Mouse (Mus musculus): ENCODE measurements around the gene Arfip1. TPM values are rescaled to one million over a fixed set of nuclear protein-coding genes. Genes with fewer than 3 reads are reported as not detected.
A peak's percentile ranks its signal among the peaks of the same experiment; 100 is the strongest.

Gene Arfip1
- polyA plus RNA-seq, 1 experiment from 2014 or later = 14.2 TPM

DNA sequence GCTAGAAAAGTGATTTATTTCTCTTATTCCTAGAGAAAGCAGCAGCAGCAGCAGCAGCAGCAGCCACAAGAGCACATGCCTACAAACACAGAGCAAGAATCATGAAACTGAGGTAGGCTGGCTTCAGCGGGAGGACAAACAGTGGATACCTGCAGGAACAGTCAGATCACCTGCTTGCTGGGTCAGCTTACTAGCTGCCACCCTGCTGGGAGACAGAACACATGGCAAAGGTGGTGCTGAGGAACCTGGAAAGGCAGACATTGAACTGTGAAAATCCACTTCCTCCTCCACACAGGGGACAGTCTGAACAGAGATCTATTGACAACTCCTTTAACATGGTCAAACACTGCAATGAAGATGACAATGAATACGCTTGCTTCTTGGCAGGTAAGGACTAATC is 53.4 kb downstream of the Arfip1 start:
- H3K4me2 ChIP-seq = no peak overlapping the region
- H3K4me3 ChIP-seq (replicated peaks) = no peak overlapping the region
- DNase-seq (no peak), ATAC-seq (ENCODE audit: low read depth) (no peak)
- H3K9me3 ChIP-seq (replicated peaks) = no peaks in the 10 kb centered on the region
- H3K36me3 ChIP-seq = no peaks in the 10 kb centered on the region
- no peak overlapping the region for H3K27ac ChIP-seq
- H3K27me3 ChIP-seq = no peaks in the 10 kb centered on the region
- H3K4me1 ChIP-seq (replicated peaks) = no peaks in the 10 kb centered on the region
- 73% methylated on average over 2 of the region's 2 CpGs for WGBS (ENCODE audit: insufficient replicate concordance)
- no peak overlapping the region for H3K9ac ChIP-seq

DNA sequence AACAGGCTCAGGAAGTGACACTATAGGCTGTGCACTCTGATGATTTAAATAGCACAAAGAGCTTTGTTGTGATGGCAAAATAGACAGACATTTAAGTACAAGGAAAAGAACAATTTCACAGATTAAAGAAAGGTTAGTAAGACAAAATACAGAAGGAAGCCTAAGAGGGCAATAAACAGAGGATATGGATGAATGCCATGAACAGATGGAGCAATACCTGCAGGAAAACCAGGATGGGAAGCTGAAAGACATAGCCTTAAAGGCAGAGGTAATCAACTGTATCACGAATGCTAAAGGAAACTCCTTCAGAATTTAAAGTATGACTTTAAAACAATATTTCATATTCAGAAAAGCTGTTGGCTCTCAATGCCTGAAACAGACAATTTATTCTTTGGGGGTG is 57.5 kb downstream of the Arfip1 start:
- Histone ChIP-seq H3K9me3 (replicated peaks) (no peaks in the 10 kb centered on the region), H3K4me1 (replicated peaks) (no peaks in the 10 kb centered on the region), H3K9ac (no peak overlapping the region), H3K4me2 (no peak overlapping the region), H3K4me3 (replicated peaks) (no peak overlapping the region), H3K27ac (no peak overlapping the region), H3K27me3 (no peaks in the 10 kb centered on the region), H3K36me3 (no peaks in the 10 kb centered on the region)
- no peak for ATAC-seq (ENCODE audit: low read depth)
- no peak for DNase-seq
- 61% methylated on average over 1 of the region's 1 CpGs for WGBS (ENCODE audit: insufficient replicate concordance)

DNA sequence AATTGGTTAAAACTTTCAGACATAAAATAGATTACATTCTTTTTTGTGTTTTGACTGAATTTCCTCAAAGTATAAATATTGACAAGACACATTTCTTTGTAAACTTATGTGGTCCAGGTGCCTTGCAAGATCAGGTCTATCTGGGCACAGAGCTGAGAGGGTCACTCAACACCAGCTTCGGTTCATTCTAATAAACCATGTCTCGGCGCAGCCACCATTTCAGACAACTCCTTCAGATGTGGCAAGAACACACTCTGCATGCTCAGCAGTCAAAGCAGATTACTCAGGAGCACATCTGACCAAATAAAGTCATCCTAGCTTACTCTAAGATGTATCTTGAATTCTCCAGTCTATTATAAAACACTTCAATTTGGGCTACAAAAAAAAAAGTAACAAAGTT is 66.3 kb downstream of the Arfip1 start:
- Histone ChIP-seq H3K4me1 (replicated peaks) (peaks cover 16% of the 10 kb centered on the region), H3K9me3 (replicated peaks) (no peaks in the 10 kb centered on the region), H3K27ac (no peak overlapping the region), H3K4me3 (replicated peaks) (no peak overlapping the region), H3K4me2 (no peak overlapping the region), H3K9ac (no peak overlapping the region), H3K27me3 (no peaks in the 10 kb centered on the region), H3K36me3 (0 out of 2 replicates have a peak, but pooled peaks cover 7% of the 10 kb centered on the region)
- WGBS (ENCODE audit: insufficient replicate concordance) = 91% methylated on average over 3 of the region's 3 CpGs
- no peak for DNase-seq
- no peak for ATAC-seq (ENCODE audit: low read depth)

DNA sequence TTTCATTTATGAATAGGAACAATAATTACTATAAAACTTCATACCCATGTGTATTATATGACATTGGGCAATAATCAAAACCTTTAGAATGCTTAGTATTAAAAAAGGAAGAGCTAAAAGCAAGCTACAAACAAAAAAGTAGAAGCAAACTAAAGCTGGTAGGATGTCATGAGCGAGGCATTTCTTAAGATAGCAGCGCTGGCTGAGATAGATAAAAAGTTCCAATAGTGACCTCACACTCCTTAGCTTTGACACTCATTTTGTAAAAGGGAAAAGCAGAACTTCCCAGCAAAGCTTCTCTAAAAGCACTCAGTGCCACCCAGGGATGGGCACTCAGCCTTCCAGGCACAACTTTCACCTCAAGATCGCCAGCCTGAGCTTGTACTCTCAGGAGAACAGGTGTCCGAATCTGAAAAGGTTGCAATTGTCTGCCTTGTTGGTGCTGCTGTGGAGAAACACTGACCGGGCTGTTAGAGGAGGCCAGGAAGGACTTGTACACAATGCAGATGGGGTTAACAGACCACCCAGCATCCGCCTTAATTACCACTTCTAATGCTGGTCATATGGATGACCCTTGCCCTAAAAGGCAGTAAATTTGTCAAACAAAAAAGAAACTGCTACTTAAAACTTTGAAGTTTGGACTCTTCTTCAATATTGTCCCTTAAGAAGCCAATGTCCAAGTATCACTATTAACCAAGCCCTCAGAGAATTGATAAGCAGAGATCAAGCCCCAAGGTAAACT is 69.5 kb downstream of the Arfip1 start:
- 47% methylated on average over 6 of the region's 6 CpGs for WGBS (ENCODE audit: insufficient replicate concordance)
- ATAC-seq (ENCODE audit: low read depth) = no peak
- no peak for DNase-seq

DNA sequence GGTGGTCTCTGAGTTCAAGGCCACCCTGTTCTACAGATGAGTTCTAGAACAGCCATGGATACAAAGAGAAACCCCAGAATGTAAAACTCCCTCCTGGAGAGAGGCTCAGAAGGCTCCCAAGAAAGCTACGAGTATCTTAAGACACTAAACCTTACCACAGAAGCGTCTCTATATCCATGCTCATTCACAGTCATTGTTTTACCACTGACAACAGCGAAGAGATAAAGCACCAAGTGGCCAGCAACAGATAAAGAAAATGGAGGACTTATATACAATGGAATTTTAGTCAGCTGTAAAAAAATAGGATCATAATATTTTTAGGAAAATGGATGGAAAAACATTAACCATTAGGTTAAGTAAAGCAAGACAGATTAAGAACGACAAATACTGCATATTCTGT is 77.2 kb downstream of the Arfip1 start:
- WGBS (ENCODE audit: insufficient replicate concordance) = 34% methylated on average over 4 of the region's 4 CpGs
- no peak overlapping the region for H3K4me3 ChIP-seq (replicated peaks)
- no peaks in the 10 kb centered on the region for H3K9me3 ChIP-seq (replicated peaks)
- peaks cover 17% of the 10 kb centered on the region for H3K4me1 ChIP-seq (replicated peaks)
- H3K27ac ChIP-seq = no peak overlapping the region
- H3K36me3 ChIP-seq = no peaks in the 10 kb centered on the region
- H3K4me2 ChIP-seq = no peak overlapping the region
- no peaks in the 10 kb centered on the region for H3K27me3 ChIP-seq
- DNase-seq (no peak), ATAC-seq (ENCODE audit: low read depth) (peak; percentile 53; the same call in 1 of the 2 replicates)
- H3K9ac ChIP-seq = no peak overlapping the region

More for the DNA sequence above, 69.5 kb downstream of the Arfip1 start:
- H3K27me3 ChIP-seq = no peaks in the 10 kb centered on the region
- H3K4me3 ChIP-seq (replicated peaks) = no peak overlapping the region
- H3K4me2 ChIP-seq = no peak overlapping the region
- H3K4me1 ChIP-seq (replicated peaks) = peaks cover 14% of the 10 kb centered on the region
- no peak overlapping the region for H3K9ac ChIP-seq
- no peaks in the 10 kb centered on the region for H3K9me3 ChIP-seq (replicated peaks)
- no peak overlapping the region for H3K27ac ChIP-seq
- 0 out of 2 replicates have a peak, but pooled peaks cover 3% of the 10 kb centered on the region for H3K36me3 ChIP-seq

- no peak overlapping the region for H3K9ac ChIP-seq
Observed at GRCm38 (mm10) chr3:84504291-84504690, 78.1 kb downstream of the Arfip1 start.

GRCm38 (mm10) chr3:84502101-84502500 is 80.3 kb downstream of the Arfip1 start:
- ATAC-seq (ENCODE audit: low read depth) (no peak), DNase-seq (no peak)
- Histone ChIP-seq H3K27me3 (no peaks in the 10 kb centered on the region), H3K36me3 (no peaks in the 10 kb centered on the region), H3K4me2 (no peak overlapping the region), H3K9ac (no peak overlapping the region), H3K27ac (no peak overlapping the region), H3K9me3 (replicated peaks) (no peaks in the 10 kb centered on the region), H3K4me1 (replicated peaks) (peaks cover 17% of the 10 kb centered on the region), H3K4me3 (replicated peaks) (no peak overlapping the region)
- WGBS (ENCODE audit: insufficient replicate concordance) = 69% methylated on average over 2 of the region's 2 CpGs

More at GRCm38 (mm10) chr3:84504291-84504690, 78.1 kb downstream of the Arfip1 start:
- H3K4me2 ChIP-seq = no peak overlapping the region
- ATAC-seq (ENCODE audit: low read depth) = no peak
- peaks cover 17% of the 10 kb centered on the region for H3K4me1 ChIP-seq (replicated peaks)
- 42% methylated on average over 8 of the region's 8 CpGs for WGBS (ENCODE audit: insufficient replicate concordance)
- H3K9me3 ChIP-seq (replicated peaks) = no peaks in the 10 kb centered on the region
- H3K27me3 ChIP-seq = no peaks in the 10 kb centered on the region
- no peak overlapping the region for H3K4me3 ChIP-seq (replicated peaks)
- H3K36me3 ChIP-seq = no peaks in the 10 kb centered on the region
- no peak for DNase-seq
- H3K27ac ChIP-seq = no peak overlapping the region

DNA sequence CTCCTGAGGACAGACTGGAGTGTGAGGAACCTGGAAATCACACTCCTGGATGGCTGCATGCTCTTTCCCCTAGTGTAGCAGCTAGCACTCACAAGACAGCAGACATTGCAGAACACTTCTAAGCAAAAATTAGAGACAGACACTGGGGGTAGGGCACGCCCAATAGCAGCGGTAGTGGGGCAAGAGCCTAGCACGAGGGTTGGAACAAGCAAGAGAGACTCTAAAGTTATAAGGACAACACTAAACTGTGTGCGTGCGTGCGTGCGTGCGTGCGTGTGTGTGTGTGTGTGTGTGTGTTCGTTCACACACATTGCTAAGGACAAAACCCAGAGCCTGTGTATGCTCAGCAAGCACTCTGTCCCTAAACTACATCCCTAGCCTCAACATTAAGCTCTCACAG is 81.9 kb downstream of the Arfip1 start:
- Histone ChIP-seq H3K9ac (no peak overlapping the region), H3K27me3 (no peaks in the 10 kb centered on the region), H3K36me3 (no peaks in the 10 kb centered on the region), H3K4me3 (replicated peaks) (no peak overlapping the region), H3K9me3 (replicated peaks) (no peaks in the 10 kb centered on the region), H3K27ac (no peak overlapping the region), H3K4me1 (replicated peaks) (peaks cover 15% of the 10 kb centered on the region), H3K4me2 (no peak overlapping the region)
- DNase-seq (no peak), ATAC-seq (ENCODE audit: low read depth) (no peak)
- 82% methylated on average over 10 of the region's 10 CpGs for WGBS (ENCODE audit: insufficient replicate concordance)

GRCm38 (mm10) chr3:84497718-84498117 is 84.7 kb downstream of the Arfip1 start:
- no peak for DNase-seq
- Histone ChIP-seq H3K4me1 (replicated peaks) (peaks cover 8% of the 10 kb centered on the region), H3K9me3 (replicated peaks) (no peaks in the 10 kb centered on the region), H3K27me3 (no peaks in the 10 kb centered on the region), H3K9ac (no peak overlapping the region), H3K27ac (no peak overlapping the region), H3K36me3 (peaks cover 9% of the 10 kb centered on the region; the same call in 1 of the 2 replicates), H3K4me3 (replicated peaks) (no peak overlapping the region), H3K4me2 (no peak overlapping the region)
- no peak for ATAC-seq (ENCODE audit: low read depth)
- WGBS (ENCODE audit: insufficient replicate concordance) = 80% methylated on average over 11 of the region's 11 CpGs

DNA sequence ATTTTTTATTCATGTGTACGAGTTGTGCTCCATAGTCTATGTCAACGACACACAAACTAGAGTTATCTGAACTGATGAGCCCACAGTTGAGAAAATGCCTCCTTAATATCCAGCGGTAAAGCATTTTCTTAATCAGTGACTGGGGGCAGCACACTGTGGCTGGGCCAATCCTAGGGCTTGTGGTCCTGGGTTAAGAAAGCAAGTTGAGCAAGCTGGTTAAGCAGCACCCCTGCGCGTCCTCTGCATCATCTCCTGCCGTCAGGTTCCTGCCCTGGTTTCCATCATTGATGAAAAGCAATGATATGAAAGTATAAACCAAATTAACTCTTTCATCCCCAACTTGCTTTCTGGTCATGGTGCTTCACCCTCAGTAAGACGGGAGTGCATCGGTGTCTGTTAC is 89.8 kb downstream of the Arfip1 start:
- Histone ChIP-seq H3K9me3 (replicated peaks) (no peaks in the 10 kb centered on the region), H3K36me3 (peaks cover 9% of the 10 kb centered on the region; the same call in 1 of the 2 replicates), H3K27ac (no peak overlapping the region), H3K4me1 (replicated peaks) (peaks cover 10% of the 10 kb centered on the region), H3K4me3 (replicated peaks) (no peak overlapping the region), H3K9ac (no peak overlapping the region), H3K4me2 (no peak overlapping the region), H3K27me3 (no peaks in the 10 kb centered on the region)
- 75% methylated on average over 8 of the region's 8 CpGs for WGBS (ENCODE audit: insufficient replicate concordance)
- ATAC-seq (ENCODE audit: low read depth) (no peak), DNase-seq (no peak)

- peaks cover 10% of the 10 kb centered on the region for H3K4me1 ChIP-seq (replicated peaks)
- no peak overlapping the region for H3K27ac ChIP-seq
- WGBS (ENCODE audit: insufficient replicate concordance) = 27% methylated on average over 4 of the region's 4 CpGs
- no peaks in the 10 kb centered on the region for H3K27me3 ChIP-seq
- no peak overlapping the region for H3K9ac ChIP-seq
- ATAC-seq (ENCODE audit: low read depth) = no peak
- H3K4me3 ChIP-seq (replicated peaks) = no peak overlapping the region
- no peak for DNase-seq
- peaks cover 9% of the 10 kb centered on the region; the same call in 1 of the 2 replicates for H3K36me3 ChIP-seq
- no peak overlapping the region for H3K4me2 ChIP-seq
- H3K9me3 ChIP-seq (replicated peaks) = no peaks in the 10 kb centered on the region
Observed at GRCm38 (mm10) chr3:84492148-84492547, 90.3 kb downstream of the Arfip1 start.

GRCm38 (mm10) chr3:84488716-84489115 is 93.7 kb downstream of the Arfip1 start:
- Histone ChIP-seq H3K9ac (no peak overlapping the region), H3K4me3 (replicated peaks) (no peak overlapping the region), H3K4me2 (no peak overlapping the region), H3K4me1 (replicated peaks) (peaks cover 10% of the 10 kb centered on the region), H3K36me3 (peaks cover 9% of the 10 kb centered on the region; the same call in 1 of the 2 replicates), H3K27me3 (no peaks in the 10 kb centered on the region), H3K9me3 (replicated peaks) (no peaks in the 10 kb centered on the region), H3K27ac (no peak overlapping the region)
- ATAC-seq (ENCODE audit: low read depth) = no peak
- no peak for DNase-seq
- 73% methylated on average over 6 of the region's 6 CpGs for WGBS (ENCODE audit: insufficient replicate concordance)

All from liver, embryonic 13.5 days (tissue).